Mouse (Mus musculus): ENCODE data around the gene Ptprs.
"Not testable (repeated sequence)": the region's sequence is repeated elsewhere in the genome, so short reads cannot be mapped to it uniquely, and the experiment has no call there.

Ptprs gene

GRCm38 (mm10) chr17:56476402-56476752 lies at the start of gene Ptprs:
Gene Ptprs, minus strand, starts transcription at chr17:56476483.
- in situ Hi-C loops (cut with MboI, MseI), result no loop called here

GRCm38 (mm10) chr17:56524943-56525342 lies 48.7 kb upstream of the Ptprs start:
- in situ Hi-C loops (cut with MboI, MseI), result loop anchor here (5.0 kb wide), 2 partner anchors 138 to 313 kb away; no protein-coding TSS in a partner anchor

GRCm38 (mm10) chr17:56522744-56523143 lies 46.5 kb upstream of the Ptprs start:
- in situ Hi-C loops (cut with MboI, MseI), result no loop called here

GRCm38 (mm10) chr17:56515690-56516410 lies 39.6 kb upstream of the Ptprs start:
- in situ Hi-C loops (cut with MboI, MseI), result no loop called here

- in situ Hi-C loops (cut with MboI, MseI), result no loop called here
Measured at GRCm38 (mm10) chr17:56514916-56515315, 38.6 kb upstream of the Ptprs start.

GRCm38 (mm10) chr17:56514330-56514729 lies 38.0 kb upstream of the Ptprs start:
- in situ Hi-C loops (cut with MboI, MseI), result no loop called here

- in situ Hi-C loops (cut with MboI, MseI), result no loop called here
Measured at GRCm38 (mm10) chr17:56512310-56512709, 36.0 kb upstream of the Ptprs start, which contains the start of gene Znrf4. Gene Znrf4, minus strand, starts transcription at chr17:56512431.

- in situ Hi-C loops (cut with MboI, MseI), result no loop called here
Measured at GRCm38 (mm10) chr17:56511707-56512090, 35.4 kb upstream of the Ptprs start.

- in situ Hi-C loops (cut with MboI, MseI), result no loop called here
Measured at GRCm38 (mm10) chr17:56510970-56511706, 34.9 kb upstream of the Ptprs start.

GRCm38 (mm10) chr17:56510473-56510969 lies 34.2 kb upstream of the Ptprs start:
- in situ Hi-C loops (cut with MboI, MseI), result no loop called here

- in situ Hi-C loops (cut with MboI, MseI), result loop anchor here (5.0 kb wide), 1 partner anchor 37 kb away; no protein-coding TSS in a partner anchor
Measured at GRCm38 (mm10) chr17:56509707-56510472, 33.6 kb upstream of the Ptprs start.

- in situ Hi-C loops (cut with MboI, MseI), result loop anchor here (5.0 kb wide), 1 partner anchor 38 kb away; no protein-coding TSS in a partner anchor
Measured at GRCm38 (mm10) chr17:56509021-56509640, 32.8 kb upstream of the Ptprs start.

GRCm38 (mm10) chr17:56507161-56508068 lies 31.1 kb upstream of the Ptprs start:
- in situ Hi-C loops (cut with MboI, MseI), result loop anchor here (5.0 kb wide), 1 partner anchor 40 kb away; no protein-coding TSS in a partner anchor

- in situ Hi-C loops (cut with MboI, MseI), result loop anchor here (5.0 kb wide), 1 partner anchor 41 kb away; no protein-coding TSS in a partner anchor
Measured at GRCm38 (mm10) chr17:56506417-56507065, 30.3 kb upstream of the Ptprs start.

GRCm38 (mm10) chr17:56505401-56505800 lies 29.1 kb upstream of the Ptprs start:
- in situ Hi-C loops (cut with MboI, MseI), result loop anchor here (5.0 kb wide), 1 partner anchor 42 kb away; no protein-coding TSS in a partner anchor

- in situ Hi-C loops (cut with MboI, MseI), result no loop called here
Measured at GRCm38 (mm10) chr17:56502526-56502925, 26.2 kb upstream of the Ptprs start.

- in situ Hi-C loops (cut with MboI, MseI), result not testable (repeated sequence)
Measured at GRCm38 (mm10) chr17:56501635-56502400, 25.5 kb upstream of the Ptprs start.

- in situ Hi-C loops (cut with MboI, MseI), result no loop called here
Measured at GRCm38 (mm10) chr17:56499229-56499628, 22.9 kb upstream of the Ptprs start.

GRCm38 (mm10) chr17:56494480-56494879 lies 18.2 kb upstream of the Ptprs start:
- in situ Hi-C loops (cut with MboI, MseI), result no loop called here
